Mouse (Mus musculus) urinary bladder, postnatal 36 days (tissue): ENCODE measurements around the gene Vps50.
"Not testable (repeated sequence)": the region's sequence is repeated elsewhere in the genome, so short reads cannot be mapped to it uniquely, and the experiment has no call there.

Experiments used
- DNase-seq, 2 experiments: peaks; one replicate each; pipeline ENCODE4 v3.0.0; 2022; ENCODE audit warnings: low spot score in 2 of 2, mixed read lengths in 1 of 2

Gene Vps50

GRCm38 (mm10) chr6:3498162-3498848 lies at the start of gene Vps50, which contains the start of gene Hepacam2:
Vps50 (plus strand) TSS chr6:3498382.
Hepacam2 (minus strand) TSS chr6:3498298.
- DNase-seq: peak; percentile 76 to 89

GRCm38 (mm10) chr6:3454421-3454820 lies 43.8 kb upstream of the Vps50 start:
- no peak for DNase-seq

GRCm38 (mm10) chr6:3455944-3456536 lies 42.1 kb upstream of the Vps50 start:
- DNase-seq: no peak

GRCm38 (mm10) chr6:3463026-3463425 lies 35.2 kb upstream of the Vps50 start:
- DNase-seq: no peak

- DNase-seq: no peak
Observed at GRCm38 (mm10) chr6:3463594-3463993, 34.6 kb upstream of the Vps50 start.

- no peak for DNase-seq
Observed at GRCm38 (mm10) chr6:3468627-3469026, 29.6 kb upstream of the Vps50 start.

GRCm38 (mm10) chr6:3470706-3471105 lies 27.5 kb upstream of the Vps50 start:
- DNase-seq: no peak

- no peak for DNase-seq
Observed at GRCm38 (mm10) chr6:3476299-3476698, 21.9 kb upstream of the Vps50 start.

- no peak for DNase-seq
Observed at GRCm38 (mm10) chr6:3479853-3480252, 18.3 kb upstream of the Vps50 start.

GRCm38 (mm10) chr6:3481705-3482104 lies 16.5 kb upstream of the Vps50 start:
- DNase-seq: no peak

- no peak for DNase-seq
Observed at GRCm38 (mm10) chr6:3485133-3485532, 13.0 kb upstream of the Vps50 start.

GRCm38 (mm10) chr6:3487355-3487754 lies 10.8 kb upstream of the Vps50 start:
- no peak for DNase-seq

GRCm38 (mm10) chr6:3494285-3494684 lies 3.9 kb upstream of the Vps50 start:
- no peak for DNase-seq

GRCm38 (mm10) chr6:3496210-3496609 lies 2.0 kb upstream of the Vps50 start:
- no peak for DNase-seq

- DNase-seq: no peak
Observed at GRCm38 (mm10) chr6:3500286-3500685, 2.1 kb downstream of the Vps50 start.

- no peak for DNase-seq
Observed at GRCm38 (mm10) chr6:3505289-3505688, 7.1 kb downstream of the Vps50 start.

- no peak for DNase-seq
Observed at GRCm38 (mm10) chr6:3507078-3507477, 8.9 kb downstream of the Vps50 start.

- not testable (repeated sequence) for DNase-seq
Observed at GRCm38 (mm10) chr6:3508151-3508550, 10.0 kb downstream of the Vps50 start.

- DNase-seq: no peak
Observed at GRCm38 (mm10) chr6:3509782-3510181, 11.6 kb downstream of the Vps50 start.

GRCm38 (mm10) chr6:3511116-3511515 lies 12.9 kb downstream of the Vps50 start:
- DNase-seq: no peak

GRCm38 (mm10) chr6:3511612-3512011 lies 13.4 kb downstream of the Vps50 start:
- no peak for DNase-seq

GRCm38 (mm10) chr6:3512611-3513010 lies 14.4 kb downstream of the Vps50 start:
- DNase-seq: no peak

GRCm38 (mm10) chr6:3528198-3528597 lies 30.0 kb downstream of the Vps50 start:
- DNase-seq: no peak

- DNase-seq: no peak
Observed at GRCm38 (mm10) chr6:3531445-3531844, 33.3 kb downstream of the Vps50 start.
